Mouse (Mus musculus): ENCODE data around the gene 4930568D16Rik.

Gene 4930568D16Rik

DNA sequence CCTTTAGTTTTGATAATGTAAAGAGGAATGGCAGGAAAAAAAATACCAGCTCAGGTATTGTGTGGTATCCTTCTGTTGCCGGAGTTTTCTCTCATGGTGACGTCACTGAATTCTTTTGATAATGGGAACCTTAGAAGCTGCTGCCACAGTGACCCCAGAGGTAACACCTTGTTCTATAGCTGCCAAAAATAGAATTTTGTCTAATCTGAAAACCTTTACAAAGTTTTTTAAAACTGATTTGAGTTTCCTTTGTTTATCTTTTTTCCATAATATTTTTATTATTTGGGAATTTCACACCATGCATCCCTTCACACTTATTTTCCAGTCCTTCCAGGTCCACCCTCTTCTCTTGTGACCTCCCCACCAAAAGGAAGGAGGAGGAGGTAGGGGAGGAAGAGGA, at the start of gene 4930568D16Rik:
4930568D16Rik (minus strand) TSS at position 101 of the 400 bp plus-strand sequence.
- DNase-seq (ENCODE audit: low spot score), result no peak

GRCm38 (mm10) chr2:35417231-35417630, 49.7 kb upstream of the 4930568D16Rik start:
- no peak for DNase-seq (ENCODE audit: low spot score)

GRCm38 (mm10) chr2:35416473-35416872, 48.9 kb upstream of the 4930568D16Rik start:
- no peak for DNase-seq (ENCODE audit: low spot score)

GRCm38 (mm10) chr2:35412810-35413209, 45.3 kb upstream of the 4930568D16Rik start:
- no peak for DNase-seq (ENCODE audit: low spot score)

DNA sequence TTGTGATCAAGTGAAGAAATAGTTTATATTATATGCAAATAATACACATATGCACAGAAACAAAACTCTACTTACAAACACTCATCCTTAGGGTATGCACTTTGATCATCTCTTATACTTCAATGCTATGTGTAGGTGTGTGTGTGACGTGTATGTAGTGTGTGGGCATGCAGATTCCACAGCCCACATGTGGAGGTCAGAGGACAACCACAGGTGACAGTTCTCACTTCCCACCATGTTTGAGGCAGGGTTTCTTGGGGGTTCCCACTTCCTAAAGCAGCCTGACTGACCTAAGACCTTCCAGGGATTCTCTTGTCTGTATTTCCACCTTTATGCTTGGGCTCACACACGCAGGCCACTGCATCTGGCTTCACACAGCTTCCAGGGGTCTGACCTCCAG, 44.7 kb upstream of the 4930568D16Rik start:
- no peak for DNase-seq (ENCODE audit: low spot score)

- DNase-seq (ENCODE audit: low spot score), result no peak
These were observed 44.2 kb upstream of the 4930568D16Rik start for GRCm38 (mm10) chr2:35411640-35412190.

DNA sequence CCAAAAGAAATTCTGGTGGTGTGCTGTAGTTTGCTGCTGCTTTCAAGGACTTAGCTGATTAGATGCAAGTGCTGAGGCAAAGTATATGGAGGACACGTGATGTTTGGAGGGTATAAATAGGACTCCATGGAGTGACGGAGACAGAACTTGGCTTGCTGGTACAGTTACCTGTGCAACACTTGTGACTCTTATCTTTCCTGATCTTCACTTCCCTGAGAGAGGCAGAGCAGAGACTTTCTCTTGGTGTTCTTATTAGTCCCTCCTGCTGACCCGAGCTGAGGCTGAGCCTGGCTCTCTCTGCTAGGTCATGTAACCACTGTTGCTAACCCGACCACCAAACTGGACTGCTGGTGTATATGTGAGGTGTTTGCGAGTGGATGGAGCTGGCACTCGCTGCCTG, 41.9 kb upstream of the 4930568D16Rik start:
- DNase-seq (ENCODE audit: low spot score), result no peak

GRCm38 (mm10) chr2:35408409-35409110, 41.0 kb upstream of the 4930568D16Rik start:
- DNase-seq (ENCODE audit: low spot score), result no peak

- DNase-seq (ENCODE audit: low spot score), result no peak
These were observed 40.3 kb upstream of the 4930568D16Rik start for GRCm38 (mm10) chr2:35407878-35408277.

DNA sequence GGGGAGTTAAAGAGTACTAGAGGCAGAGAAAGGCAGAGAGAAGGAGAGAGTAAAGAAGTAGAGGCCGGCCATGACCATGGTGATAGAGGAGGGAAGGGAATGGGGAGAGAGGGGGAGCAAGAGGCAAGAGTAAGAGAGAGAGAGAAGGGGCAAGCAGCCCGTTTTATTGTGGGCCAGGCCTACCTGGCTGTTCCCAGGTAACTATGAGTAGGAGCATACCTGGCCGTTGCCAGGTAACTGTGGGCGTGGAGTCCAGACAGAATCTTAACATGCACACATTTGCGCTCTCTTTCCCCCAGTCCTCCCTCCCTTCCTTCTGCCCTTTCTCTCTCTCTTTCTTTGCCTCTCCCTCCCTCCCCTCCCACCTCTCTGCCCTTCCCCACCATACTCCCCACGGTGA, 39.7 kb upstream of the 4930568D16Rik start:
- DNase-seq (ENCODE audit: low spot score), result no peak

DNA sequence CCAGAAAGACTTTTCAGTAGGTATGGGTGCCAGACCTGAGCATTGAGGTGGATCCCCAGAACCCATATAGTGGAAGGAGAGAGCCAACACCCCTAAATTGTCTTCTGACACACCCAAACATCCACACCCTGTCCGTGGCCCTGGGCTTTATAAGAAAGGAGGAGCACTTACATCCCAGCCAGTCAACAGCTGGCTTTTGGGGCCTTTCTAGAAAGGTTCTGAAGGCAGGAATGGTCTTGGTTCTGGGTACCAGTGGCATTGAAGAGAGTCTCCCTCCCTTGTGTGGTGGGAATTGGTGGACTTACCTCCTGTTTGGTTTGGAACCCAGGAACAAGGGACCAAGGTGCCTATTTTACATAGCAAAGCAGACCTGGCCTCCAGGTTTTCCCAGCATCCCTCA, 39.1 kb upstream of the 4930568D16Rik start:
- DNase-seq (ENCODE audit: low spot score), result no peak

DNA sequence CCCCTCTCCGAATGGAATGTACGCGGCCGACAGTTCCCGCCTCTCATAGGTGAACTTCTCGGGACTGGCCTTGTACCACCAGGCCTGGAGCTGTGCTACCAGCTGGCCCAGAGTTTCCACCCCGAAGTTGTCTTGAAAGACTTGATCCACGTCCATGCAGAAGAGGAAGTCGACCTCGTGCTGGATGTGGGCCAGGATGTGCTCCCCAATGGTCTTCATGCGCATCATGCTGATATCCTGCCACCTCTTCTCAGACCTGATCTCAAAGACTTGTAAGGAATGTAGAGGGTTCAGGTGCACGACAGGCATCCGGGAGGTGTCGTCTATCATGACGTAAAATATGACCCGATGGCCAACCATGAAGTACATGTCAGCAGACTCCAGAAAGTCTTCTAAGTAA, 34.9 kb upstream of the 4930568D16Rik start:
- DNase-seq (ENCODE audit: low spot score), result no peak

DNA sequence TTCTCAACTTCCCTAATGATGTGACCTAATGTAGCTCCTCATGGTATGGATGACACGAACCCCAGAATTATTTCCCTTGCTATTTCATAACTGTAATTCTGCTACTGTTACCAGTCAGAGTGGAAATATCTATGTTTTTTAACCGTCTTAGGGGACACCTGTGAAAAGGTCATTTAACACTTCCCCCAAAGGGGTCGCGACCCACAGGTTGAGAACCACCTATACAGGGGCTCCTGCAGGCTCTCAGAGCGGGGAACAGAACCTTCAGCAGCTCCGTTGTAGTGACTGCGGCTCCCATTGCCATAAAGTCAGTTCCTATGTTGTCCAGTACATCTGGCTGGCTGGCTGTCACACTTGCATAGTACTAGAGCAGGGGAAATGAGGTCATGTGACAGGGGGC, 33.2 kb upstream of the 4930568D16Rik start:
- DNase-seq (ENCODE audit: low spot score), result no peak

- DNase-seq (ENCODE audit: low spot score), result no peak
These were observed 30.8 kb upstream of the 4930568D16Rik start for GRCm38 (mm10) chr2:35398184-35398828.

GRCm38 (mm10) chr2:35397590-35398173, 30.2 kb upstream of the 4930568D16Rik start:
- DNase-seq (ENCODE audit: low spot score), result peak; percentile 40

GRCm38 (mm10) chr2:35397096-35397495, 29.6 kb upstream of the 4930568D16Rik start, which contains the start of gene 4930402F06Rik:
4930402F06Rik (minus strand) TSS chr2:35397175.
- no peak for DNase-seq (ENCODE audit: low spot score)

DNA sequence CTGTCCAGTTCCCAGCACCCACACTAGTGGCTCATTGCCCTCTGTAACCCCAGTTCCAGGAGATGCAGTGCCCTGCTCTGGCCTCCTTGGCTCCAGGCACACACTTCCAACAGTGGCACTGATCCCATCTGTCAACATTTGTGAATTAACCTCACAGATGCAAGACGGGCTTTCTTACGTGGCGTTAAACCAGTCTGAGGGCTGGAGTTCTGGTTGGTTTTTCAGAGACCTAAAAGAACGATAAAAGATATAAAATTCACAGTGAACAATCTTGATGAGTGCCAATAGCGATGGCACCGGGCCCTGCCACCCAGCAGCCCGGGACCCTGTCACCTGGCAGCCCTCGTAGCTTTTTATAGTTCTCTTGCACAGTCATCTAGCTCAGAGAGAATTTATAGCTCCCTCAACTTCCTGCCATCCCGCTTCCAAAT, 17.9 kb upstream of the 4930568D16Rik start:
- no peak for DNase-seq (ENCODE audit: low spot score)

- no peak for DNase-seq (ENCODE audit: low spot score)
These were observed 11.8 kb upstream of the 4930568D16Rik start for GRCm38 (mm10) chr2:35379306-35379705.

DNA sequence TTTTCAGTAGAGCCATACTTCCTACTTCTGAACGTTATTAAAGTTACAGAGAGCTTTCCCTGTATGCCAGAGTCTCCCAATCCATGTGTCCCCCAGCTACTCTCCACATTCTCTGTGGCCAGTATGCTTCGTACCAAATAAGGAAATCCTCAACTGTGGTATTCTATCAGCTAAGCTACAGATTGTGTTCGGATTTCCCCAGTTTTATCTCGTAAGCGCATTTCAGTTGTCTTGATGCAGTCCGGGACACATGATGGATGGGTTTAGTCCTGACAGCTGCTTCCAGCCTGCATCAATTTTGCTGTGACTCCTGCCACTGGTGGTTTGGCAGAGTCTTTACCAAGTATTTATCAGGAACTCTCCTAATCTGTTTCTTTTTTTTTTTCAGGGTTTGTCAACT, 10.1 kb upstream of the 4930568D16Rik start:
- DNase-seq (ENCODE audit: low spot score), result no peak

DNA sequence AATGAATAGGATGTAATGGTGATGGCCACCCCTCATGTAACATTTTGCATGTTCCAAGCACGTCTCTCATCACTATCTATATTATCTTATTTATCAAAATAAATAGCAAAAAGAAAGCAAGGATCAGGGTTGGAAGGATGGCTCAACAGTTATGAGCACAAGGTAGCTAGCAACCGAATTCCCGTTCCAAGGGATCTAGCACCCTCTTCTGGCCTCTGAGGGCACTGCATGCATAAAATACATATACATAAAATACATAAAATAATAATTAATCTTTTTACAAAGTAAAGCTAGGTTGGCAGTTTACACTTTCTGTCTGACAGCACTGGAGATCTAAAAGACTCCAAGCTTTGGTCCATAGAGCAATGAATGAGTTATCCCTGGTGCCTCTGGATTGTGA, 5.5 kb upstream of the 4930568D16Rik start:
- DNase-seq (ENCODE audit: low spot score), result no peak

DNA sequence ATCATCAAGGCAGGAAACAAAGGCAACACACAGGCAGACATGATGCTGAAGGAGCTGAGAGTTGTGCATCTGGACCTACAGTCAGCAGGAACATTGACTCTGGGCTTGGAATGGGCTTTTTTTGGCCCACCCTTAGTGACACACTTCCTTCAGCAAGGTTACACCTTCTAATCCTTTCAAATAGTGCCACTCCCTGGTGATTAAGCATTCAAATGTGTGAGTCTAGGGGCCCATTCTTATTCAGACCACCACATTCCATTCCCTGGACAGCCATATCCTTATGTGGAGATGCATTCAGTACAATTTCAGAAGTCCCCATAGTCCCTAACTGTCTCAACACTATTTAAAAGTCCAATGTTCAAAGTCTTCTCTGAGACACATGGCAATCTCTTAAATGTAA, 3.2 kb upstream of the 4930568D16Rik start:
- DNase-seq (ENCODE audit: low spot score), result no peak

- no peak for DNase-seq (ENCODE audit: low spot score)
These were observed 18.3 kb downstream of the 4930568D16Rik start for GRCm38 (mm10) chr2:35349184-35349583.

GRCm38 (mm10) chr2:35345984-35346383, 21.5 kb downstream of the 4930568D16Rik start:
- DNase-seq (ENCODE audit: low spot score), result no peak

Data from yolk sac, embryonic 10.5 days (tissue).